Mouse (Mus musculus): Measurements from ENCODE around the gene Hdac11.

DNA sequence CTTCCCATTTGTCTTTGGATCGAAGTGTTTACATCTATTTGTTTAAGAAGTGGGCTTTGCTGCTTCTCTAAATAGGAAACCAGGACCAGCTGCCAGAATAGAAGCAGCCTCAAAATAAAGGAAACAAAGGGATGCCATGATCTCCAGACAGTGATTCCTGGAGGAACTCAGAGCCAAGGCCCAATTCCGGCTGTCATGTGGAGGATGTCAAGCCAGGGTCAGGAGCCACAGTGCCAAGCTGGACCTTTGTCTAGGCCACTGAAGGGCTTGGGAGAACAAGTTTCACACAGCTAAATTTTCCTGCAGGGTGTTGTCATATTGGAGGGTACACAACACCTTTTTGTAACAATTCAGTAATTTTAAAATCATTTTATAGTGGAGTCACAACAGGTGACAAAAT is 36.3 kb upstream of the Hdac11 start:
- TF ChIP-seq POLR2A (IDR thresholded peaks at IDR 0.05; ENCODE audit: extremely low read depth, insufficient read depth, low read length) = no peak
- no peak for TF ChIP-seq CTCF (IDR thresholded peaks at IDR 0.05; ENCODE audit: extremely low read depth, insufficient read depth, low read length)

Data from cortical plate, adult 2 months (tissue).